Mouse (Mus musculus): ENCODE measurements at regions not wholly inside any gene's neighbourhood (a gene's known extent, or its start where the extent isn't known, plus 50 kb on each side); places are given as distances from the start of the nearest gene placed in this dataset.

GRCm38 (mm10) chr12:10078341-10078740 is 291.4 kb upstream of the Nt5c1b start:
- CTCF ChIA-PET: no interaction called here

GRCm38 (mm10) chr12:10079482-10079881 is 290.3 kb upstream of the Nt5c1b start:
- CTCF ChIA-PET: no interaction called here

GRCm38 (mm10) chr12:10112874-10113453 is 256.8 kb upstream of the Nt5c1b start:
- CTCF ChIA-PET: no interaction called here

- CTCF ChIA-PET: no interaction called here
These were observed 247.7 kb upstream of the Nt5c1b start for GRCm38 (mm10) chr12:10122102-10122501.

- CTCF ChIA-PET: no interaction called here
These were observed 241.7 kb upstream of the Nt5c1b start for GRCm38 (mm10) chr12:10127995-10128573.

GRCm38 (mm10) chr12:10134141-10134540 is 235.6 kb upstream of the Nt5c1b start:
- CTCF ChIA-PET: no interaction called here

- CTCF ChIA-PET: no interaction called here
These were observed 233.9 kb upstream of the Nt5c1b start for GRCm38 (mm10) chr12:10135915-10136314.

- CTCF ChIA-PET: no interaction called here
These were observed 229.6 kb upstream of the Nt5c1b start for GRCm38 (mm10) chr12:10140131-10140530.

- CTCF ChIA-PET: no interaction called here
These were observed 208.9 kb upstream of the Nt5c1b start for GRCm38 (mm10) chr12:10160837-10161236.

- CTCF ChIA-PET: no interaction called here
These were observed 201.7 kb upstream of the Nt5c1b start for GRCm38 (mm10) chr12:10168042-10168441.

GRCm38 (mm10) chr12:10168581-10168980 is 201.2 kb upstream of the Nt5c1b start:
- CTCF ChIA-PET: no interaction called here

- CTCF ChIA-PET: no interaction called here
These were observed 191.1 kb upstream of the Nt5c1b start for GRCm38 (mm10) chr12:10178718-10179117.

- CTCF ChIA-PET: no interaction called here
These were observed 190.5 kb upstream of the Nt5c1b start for GRCm38 (mm10) chr12:10179147-10179814.

- CTCF ChIA-PET: no interaction called here
These were observed 189.8 kb upstream of the Nt5c1b start for GRCm38 (mm10) chr12:10179815-10180468.

- CTCF ChIA-PET: interaction anchor here (0.6 kb wide), 2 partner anchors 16 to 36 kb away, joined by 3 to 11 read pairs; no protein-coding TSS in a partner anchor
These were observed 187.2 kb upstream of the Nt5c1b start for GRCm38 (mm10) chr12:10182589-10182988.

- CTCF ChIA-PET: no interaction called here
These were observed 183.2 kb upstream of the Nt5c1b start for GRCm38 (mm10) chr12:10186576-10186975.

GRCm38 (mm10) chr12:10189746-10190145 is 180.0 kb upstream of the Nt5c1b start:
- CTCF ChIA-PET: no interaction called here

- CTCF ChIA-PET: interaction anchor here (0.6 kb wide), 1 partner anchor 15 kb away, joined by 3 read pairs; no protein-coding TSS in a partner anchor
These were observed 171.8 kb upstream of the Nt5c1b start for GRCm38 (mm10) chr12:10197906-10198460.

GRCm38 (mm10) chr12:10209841-10210240 is 159.9 kb upstream of the Nt5c1b start:
- CTCF ChIA-PET: no interaction called here

GRCm38 (mm10) chr12:10222821-10223220 is 147.0 kb upstream of the Nt5c1b start:
- CTCF ChIA-PET: no interaction called here

- CTCF ChIA-PET: no interaction called here
These were observed 145.9 kb upstream of the Nt5c1b start for GRCm38 (mm10) chr12:10223832-10224231.

- CTCF ChIA-PET: no interaction called here
These were observed 138.6 kb upstream of the Nt5c1b start for GRCm38 (mm10) chr12:10231144-10231543.

- CTCF ChIA-PET: no interaction called here
These were observed 138.1 kb upstream of the Nt5c1b start for GRCm38 (mm10) chr12:10231683-10232082.
